Mouse (Mus musculus): ENCODE results near the gene Ugt2a1.

- TF ChIP-seq CTCF (IDR thresholded peaks at IDR 0.05; ENCODE audit: control insufficient read depth, insufficient read depth, insufficient read length) (no peak), MAX (IDR thresholded peaks at IDR 0.05) (no peak)
These were observed 8.5 kb downstream of the Ugt2a1 start, which contains the start of gene Ugt2a2 for GRCm38 (mm10) chr5:87482160-87482559.
